Mouse (Mus musculus): Measurements from ENCODE around the gene Olfr1391. TPM values are rescaled to one million over a fixed set of nuclear protein-coding genes. Genes with fewer than 3 reads are reported as not detected.

The Olfr1391 gene
- polyA plus RNA-seq, 1 experiment from 2014 or later = not detected

Other genes starting within 250 kb of the Olfr1391 start
- gene Ifi47, start 246.2 kb upstream of the Olfr1391 start, polyA plus RNA-seq (2015; fragmentation: Nextera tagmentation; extraction: Ambion mirVana) = 0.52 and 1.6 TPM in 2 replicates
- not detected in 2 replicates for gene Olfr1396, start 207.9 kb upstream of the Olfr1391 start, polyA plus RNA-seq (2015; fragmentation: Nextera tagmentation; extraction: Ambion mirVana)
- not detected in 2 replicates for gene Olfr1395, start 180.5 kb upstream of the Olfr1391 start, polyA plus RNA-seq (2015; fragmentation: Nextera tagmentation; extraction: Ambion mirVana)
- not detected in 2 replicates for gene Olfr1394, start 168.4 kb upstream of the Olfr1391 start, polyA plus RNA-seq (2015; fragmentation: Nextera tagmentation; extraction: Ambion mirVana)
- 0.22 TPM in 1 of 2 replicates, not detected in the other for gene Btnl9, start 135.6 kb upstream of the Olfr1391 start, polyA plus RNA-seq (2015; fragmentation: Nextera tagmentation; extraction: Ambion mirVana)
- gene Zfp62, start 119.5 kb upstream of the Olfr1391 start, polyA plus RNA-seq (2015; fragmentation: Nextera tagmentation; extraction: Ambion mirVana) = 38.0 and 40.7 TPM in 2 replicates
- gene Mgat1, start 78.6 kb upstream of the Olfr1391 start, polyA plus RNA-seq (2015; fragmentation: Nextera tagmentation; extraction: Ambion mirVana) = 34.7 and 36.2 TPM in 2 replicates
- gene Olfr1393, start 44.4 kb upstream of the Olfr1391 start, polyA plus RNA-seq (2015; fragmentation: Nextera tagmentation; extraction: Ambion mirVana) = not detected in 2 replicates
- gene Olfr1392, start 37.5 kb upstream of the Olfr1391 start, polyA plus RNA-seq (2015; fragmentation: Nextera tagmentation; extraction: Ambion mirVana) = not detected in 2 replicates
- gene Olfr10, start 18.0 kb upstream of the Olfr1391 start, polyA plus RNA-seq (2015; fragmentation: Nextera tagmentation; extraction: Ambion mirVana) = not detected in 2 replicates
- gene Olfr1390, start 12.4 kb downstream of the Olfr1391 start, polyA plus RNA-seq (2015; fragmentation: Nextera tagmentation; extraction: Ambion mirVana) = not detected in 2 replicates
- gene Olfr1389, start 100.3 kb downstream of the Olfr1391 start, polyA plus RNA-seq (2015; fragmentation: Nextera tagmentation; extraction: Ambion mirVana) = not detected in 2 replicates
- 0.08 and 0.12 TPM in 2 replicates for gene Olfr1388, start 113.9 kb downstream of the Olfr1391 start, polyA plus RNA-seq (2015; fragmentation: Nextera tagmentation; extraction: Ambion mirVana)
- not detected in 2 replicates for gene Olfr1387, start 132.6 kb downstream of the Olfr1391 start, polyA plus RNA-seq (2015; fragmentation: Nextera tagmentation; extraction: Ambion mirVana)
- gene Olfr1386, start 142.3 kb downstream of the Olfr1391 start, polyA plus RNA-seq (2015; fragmentation: Nextera tagmentation; extraction: Ambion mirVana) = not detected in 2 replicates
- not detected in 2 replicates for gene Olfr1385, start 166.3 kb downstream of the Olfr1391 start, polyA plus RNA-seq (2015; fragmentation: Nextera tagmentation; extraction: Ambion mirVana)
- not detected in 2 replicates for gene Olfr1384, start 184.0 kb downstream of the Olfr1391 start, polyA plus RNA-seq (2015; fragmentation: Nextera tagmentation; extraction: Ambion mirVana)
- gene Olfr1383, start 196.9 kb downstream of the Olfr1391 start, polyA plus RNA-seq (2015; fragmentation: Nextera tagmentation; extraction: Ambion mirVana) = not detected in 2 replicates
- not detected in 2 replicates for gene Olfr1382, start 205.5 kb downstream of the Olfr1391 start, polyA plus RNA-seq (2015; fragmentation: Nextera tagmentation; extraction: Ambion mirVana)
- not detected in 2 replicates for gene Olfr1381, start 220.7 kb downstream of the Olfr1391 start, polyA plus RNA-seq (2015; fragmentation: Nextera tagmentation; extraction: Ambion mirVana)
- gene Olfr1380, start 234.1 kb downstream of the Olfr1391 start, polyA plus RNA-seq (2015; fragmentation: Nextera tagmentation; extraction: Ambion mirVana) = not detected in 2 replicates